Mouse (Mus musculus) hindbrain, embryonic 15.5 days (tissue): ENCODE measurements around the gene Extl1. TPM values are rescaled to one million over a fixed set of nuclear protein-coding genes. Genes with fewer than 3 reads are reported as not detected.
A peak's percentile ranks its signal among the peaks of the same experiment; 100 is the strongest.

Experiments
- ATAC-seq: fragments of 200-750 bp; cut with Nextera tagmentation; 2 replicates; pipeline ENCODE4 v1.8.0; 2017; ENCODE audit warnings: low read depth, moderate number of reproducible peaks, moderate TSS enrichment; ENCODE audit not compliant: low FRiP score
- H3K27ac ChIP-seq: fragments of 300-500 bp; sonication (generic); replicated peaks from 2 replicates; pipeline ENCODE4 v1.5.1; 2015; ENCODE audit warnings: mild to moderate bottlenecking, inconsistent platforms
- H3K27me3 ChIP-seq: fragments of 300-500 bp; sonication (generic); 2 replicates; pipeline ENCODE4 v1.6.1; 2015; ENCODE audit warnings: control low read depth, inconsistent platforms
- H3K36me3 ChIP-seq: fragments of 300-500 bp; sonication (generic); 2 replicates; pipeline ENCODE4 v1.6.1; 2015; ENCODE audit warnings: control low read depth, inconsistent platforms
- H3K4me1 ChIP-seq: fragments of 300-500 bp; sonication (generic); replicated peaks from 2 replicates; pipeline ENCODE4 v1.6.1; 2015; ENCODE audit warnings: control low read depth, inconsistent platforms
- H3K4me2 ChIP-seq: fragments of 300-500 bp; sonication (generic); 2 replicates; pipeline ENCODE4 v1.6.1; 2015; ENCODE audit warnings: moderate library complexity, mild to moderate bottlenecking, inconsistent platforms
- H3K4me3 ChIP-seq: fragments of 300-500 bp; sonication (generic); 2 replicates; pipeline ENCODE4 v1.5.1; 2015; ENCODE audit warnings: mild to moderate bottlenecking, inconsistent platforms
- H3K9ac ChIP-seq: fragments of 300-500 bp; sonication (generic); 2 replicates; pipeline ENCODE4 v1.6.1; 2015; ENCODE audit warnings: inconsistent platforms
- H3K9me3 ChIP-seq: fragments of 300-500 bp; sonication (generic); 2 replicates; pipeline ENCODE4 v1.6.1; 2016; ENCODE audit warnings: control low read depth, inconsistent platforms
- WGBS: fragments of 180-500 bp; shearing (Covaris S2); methylation state at CpG from one replicate; pipeline ENCODE4 v1.1.7; 2015; 5-methylcytosine and 5-hydroxymethylcytosine counted together
- polyA plus RNA-seq: library from polyadenylated mRNA; unstranded; fragments of >200 nt; fragmentation: Nextera tagmentation; extraction: Ambion mirVana; gene quantifications from 2 replicates; pipeline ENCODE4 v1.2.1, GENCODE M21; 2015

Extl1 gene
- polyA plus RNA-seq, 1 experiment from 2014 or later = 0.45 TPM

- Histone ChIP-seq H3K27me3 (peaks cover 9% of the 10 kb centered on the region), H3K4me2 (no peak overlapping the region), H3K4me1 (peaks cover 13% of the 10 kb centered on the region), H3K9ac (no peak overlapping the region), H3K9me3 (no peaks in the 10 kb centered on the region), H3K36me3 (no peaks in the 10 kb centered on the region), H3K27ac (no peak overlapping the region), H3K4me3 (no peak overlapping the region)
- 87% methylated on average over 6 of the region's 6 CpGs for WGBS
- ATAC-seq = no peak
These were observed 24.0 kb downstream of the Extl1 start for GRCm38 (mm10) chr4:134359649-134360048.

DNA sequence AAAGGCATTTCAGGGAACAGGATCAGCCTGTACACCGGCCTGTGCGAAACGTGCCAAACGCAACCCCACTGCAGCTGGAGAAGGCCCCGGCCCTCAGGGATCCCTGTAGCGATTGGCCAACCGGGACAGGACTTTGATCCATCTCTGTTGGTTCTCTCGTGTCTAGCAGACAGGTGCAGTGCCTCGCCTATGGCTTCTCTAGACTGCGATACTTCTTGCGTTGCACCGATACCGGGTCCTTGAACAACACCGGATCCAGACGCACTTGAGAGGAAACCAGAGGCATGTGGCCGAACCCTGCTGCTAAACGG, 26.2 kb downstream of the Extl1 start:
- Histone ChIP-seq H3K4me1 (peaks cover 13% of the 10 kb centered on the region), H3K9ac (peak overlapping the region; percentile 45), H3K27me3 (peaks cover 6% of the 10 kb centered on the region), H3K4me3 (peak overlapping the region; percentile 23), H3K27ac (no peak overlapping the region), H3K36me3 (no peaks in the 10 kb centered on the region), H3K4me2 (peak overlapping the region; percentile 52), H3K9me3 (no peaks in the 10 kb centered on the region)
- ATAC-seq = no peak
- WGBS = 34% methylated on average over 17 of the region's 17 CpGs

GRCm38 (mm10) chr4:134356591-134357460, 26.8 kb downstream of the Extl1 start:
- 21% methylated on average over 22 of the region's 22 CpGs for WGBS
- Histone ChIP-seq H3K27me3 (peaks cover 6% of the 10 kb centered on the region), H3K4me2 (peak overlapping the region; percentile 52), H3K27ac (no peak overlapping the region), H3K36me3 (no peaks in the 10 kb centered on the region), H3K9ac (peak overlapping the region; percentile 45), H3K4me3 (peak overlapping the region; percentile 23), H3K4me1 (peaks cover 18% of the 10 kb centered on the region), H3K9me3 (no peaks in the 10 kb centered on the region)
- 0 out of 2 replicates have a peak, but pooled peaks have one; percentile 14 for ATAC-seq

DNA sequence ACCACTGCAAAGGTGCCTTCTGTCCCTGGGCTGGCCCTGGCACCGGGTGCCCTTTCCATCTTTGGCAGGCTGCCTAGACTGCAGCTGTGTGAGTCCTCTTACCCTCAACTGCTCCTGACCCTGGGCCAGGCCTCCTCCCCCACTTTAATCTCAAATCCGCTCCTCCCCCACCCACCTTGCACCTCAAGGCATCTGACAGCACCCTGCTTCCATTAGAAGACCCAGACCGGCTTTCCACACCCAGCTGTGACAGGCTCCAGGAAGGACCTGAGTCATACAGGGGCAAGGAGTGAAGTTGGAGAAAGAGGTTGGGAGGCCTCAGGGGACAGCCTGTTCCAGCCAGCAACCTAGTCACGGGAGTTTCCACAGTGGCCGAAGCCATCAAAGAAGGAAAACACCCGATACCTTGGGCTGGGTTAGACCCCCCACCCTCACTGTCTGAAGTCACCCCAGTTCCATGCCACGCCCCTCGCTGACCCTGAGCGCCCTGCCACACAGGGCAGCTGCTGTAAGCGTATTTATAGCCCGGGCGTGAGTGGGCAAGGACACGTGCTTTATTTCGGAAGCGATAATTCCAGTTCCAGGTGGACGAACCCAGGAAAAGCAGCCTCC, 27.7 kb downstream of the Extl1 start:
- Histone ChIP-seq H3K9ac (no peak overlapping the region), H3K27me3 (peaks cover 6% of the 10 kb centered on the region), H3K9me3 (no peaks in the 10 kb centered on the region), H3K4me1 (peaks cover 19% of the 10 kb centered on the region), H3K36me3 (no peaks in the 10 kb centered on the region), H3K27ac (no peak overlapping the region), H3K4me2 (no peak overlapping the region), H3K4me3 (no peak overlapping the region)
- 61% methylated on average over 16 of the region's 16 CpGs for WGBS
- no peak for ATAC-seq

- no peak for ATAC-seq
- no peak overlapping the region for H3K9ac ChIP-seq
- no peak overlapping the region for H3K27ac ChIP-seq
- H3K9me3 ChIP-seq = no peaks in the 10 kb centered on the region
- peaks cover 19% of the 10 kb centered on the region for H3K4me1 ChIP-seq
- WGBS = 75% methylated on average over 5 of the region's 5 CpGs
- no peak overlapping the region for H3K4me3 ChIP-seq
- H3K27me3 ChIP-seq = peaks cover 6% of the 10 kb centered on the region
- H3K4me2 ChIP-seq = no peak overlapping the region
- H3K36me3 ChIP-seq = no peaks in the 10 kb centered on the region
These were observed 29.9 kb downstream of the Extl1 start for GRCm38 (mm10) chr4:134353527-134354409.

DNA sequence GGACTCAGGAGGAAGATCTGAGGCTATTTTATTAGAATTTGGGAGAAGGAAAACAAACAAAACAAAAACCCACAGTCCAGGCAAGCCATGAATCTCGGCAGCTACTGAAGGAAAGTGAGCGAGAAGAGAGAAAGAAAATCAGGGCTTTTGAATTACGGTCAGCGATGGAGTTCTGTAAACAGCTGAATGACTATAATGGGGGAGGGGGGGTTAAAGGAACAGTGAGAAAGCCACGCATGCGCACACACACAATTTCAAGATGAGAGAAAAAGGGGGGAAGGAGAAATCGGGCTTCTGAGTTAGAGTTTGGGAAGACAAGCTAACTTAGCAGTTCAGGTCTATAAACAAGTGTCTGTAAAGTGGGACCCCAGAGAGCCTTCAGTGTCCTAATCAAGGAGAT, 30.7 kb downstream of the Extl1 start:
- no peak for ATAC-seq
- 76% methylated on average over 7 of the region's 7 CpGs for WGBS
- H3K4me1 ChIP-seq = peaks cover 19% of the 10 kb centered on the region
- no peak overlapping the region for H3K27ac ChIP-seq
- H3K36me3 ChIP-seq = no peaks in the 10 kb centered on the region
- H3K4me2 ChIP-seq = no peak overlapping the region
- H3K9me3 ChIP-seq = no peaks in the 10 kb centered on the region
- H3K27me3 ChIP-seq = peaks cover 6% of the 10 kb centered on the region
- H3K4me3 ChIP-seq = no peak overlapping the region
- no peak overlapping the region for H3K9ac ChIP-seq

GRCm38 (mm10) chr4:134352261-134352707, 31.4 kb downstream of the Extl1 start:
- 55% methylated on average over 12 of the region's 12 CpGs for WGBS

GRCm38 (mm10) chr4:134351329-134352260, 32.1 kb downstream of the Extl1 start:
- Histone ChIP-seq H3K27me3 (no peaks in the 10 kb centered on the region), H3K27ac (no peak overlapping the region), H3K36me3 (no peaks in the 10 kb centered on the region), H3K4me2 (no peak overlapping the region), H3K4me1 (peaks cover 9% of the 10 kb centered on the region; the same call in 1 of the 2 replicates), H3K9me3 (no peaks in the 10 kb centered on the region), H3K4me3 (no peak overlapping the region), H3K9ac (no peak overlapping the region)
- WGBS = 46% methylated on average over 18 of the region's 18 CpGs
- no peak for ATAC-seq

More at GRCm38 (mm10) chr4:134352261-134352707, 31.4 kb downstream of the Extl1 start:
- Histone ChIP-seq H3K4me1 (peaks cover 12% of the 10 kb centered on the region), H3K4me2 (no peak overlapping the region), H3K4me3 (no peak overlapping the region), H3K27me3 (0 out of 2 replicates have a peak, but pooled peaks cover under 1% of the 10 kb centered on the region), H3K27ac (no peak overlapping the region), H3K9ac (no peak overlapping the region), H3K9me3 (no peaks in the 10 kb centered on the region), H3K36me3 (no peaks in the 10 kb centered on the region)
- ATAC-seq = no peak

GRCm38 (mm10) chr4:134350641-134351040, 33.0 kb downstream of the Extl1 start:
- 95% methylated on average over 6 of the region's 6 CpGs for WGBS
- Histone ChIP-seq H3K36me3 (no peaks in the 10 kb centered on the region), H3K9ac (no peak overlapping the region), H3K27me3 (peaks cover 3% of the 10 kb centered on the region), H3K4me2 (no peak overlapping the region), H3K27ac (no peak overlapping the region), H3K4me3 (no peak overlapping the region), H3K4me1 (peaks cover 6% of the 10 kb centered on the region; the same call in 1 of the 2 replicates), H3K9me3 (no peaks in the 10 kb centered on the region)
- ATAC-seq = no peak

- H3K9ac ChIP-seq = no peak overlapping the region
- H3K4me3 ChIP-seq = no peak overlapping the region
- H3K36me3 ChIP-seq = no peaks in the 10 kb centered on the region
- no peak overlapping the region for H3K4me2 ChIP-seq
- H3K27ac ChIP-seq = no peak overlapping the region
- peaks cover 9% of the 10 kb centered on the region for H3K27me3 ChIP-seq
- 91% methylated on average over 7 of the region's 7 CpGs for WGBS
- no peaks in the 10 kb centered on the region for H3K9me3 ChIP-seq
- peaks cover 6% of the 10 kb centered on the region; the same call in 1 of the 2 replicates for H3K4me1 ChIP-seq
- no peak for ATAC-seq
These were observed 33.8 kb downstream of the Extl1 start for GRCm38 (mm10) chr4:134349829-134350228.

DNA sequence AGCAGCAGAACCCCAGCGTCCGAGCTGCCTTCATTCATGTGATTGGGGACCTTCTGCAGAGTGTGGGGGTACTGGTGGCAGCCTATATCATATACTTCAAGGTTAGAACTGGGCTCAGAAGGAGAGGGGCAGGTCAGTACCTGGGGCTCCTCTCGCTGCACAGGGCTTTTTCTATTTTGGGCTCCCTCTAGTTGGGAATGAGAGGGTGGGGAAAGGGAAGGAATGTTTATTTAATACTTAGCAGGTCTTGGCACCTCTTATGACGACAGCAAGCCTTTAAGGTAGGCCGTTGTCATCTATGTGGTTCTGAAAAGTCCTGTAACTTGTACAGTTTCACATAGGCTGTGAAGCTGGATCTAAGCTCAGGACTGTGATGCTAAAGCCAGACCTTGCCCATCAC, 35.1 kb downstream of the Extl1 start:
- ATAC-seq = no peak
- H3K4me1 ChIP-seq = peaks cover 9% of the 10 kb centered on the region
- H3K27ac ChIP-seq = no peak overlapping the region
- H3K4me3 ChIP-seq = no peak overlapping the region
- no peaks in the 10 kb centered on the region for H3K9me3 ChIP-seq
- no peaks in the 10 kb centered on the region for H3K36me3 ChIP-seq
- no peak overlapping the region for H3K9ac ChIP-seq
- peaks cover 19% of the 10 kb centered on the region for H3K27me3 ChIP-seq
- H3K4me2 ChIP-seq = no peak overlapping the region
- WGBS = 85% methylated on average over 5 of the region's 5 CpGs
